Mouse (Mus musculus) midbrain, embryonic 14.5 days (tissue): ENCODE data around the gene Ncl. TPM values are rescaled to one million over a fixed set of nuclear protein-coding genes. Genes with fewer than 3 reads are reported as not detected.

Experiments
- ATAC-seq: fragments of 200-750 bp; cut with Nextera tagmentation; 2 replicates; pipeline ENCODE4 v1.8.0; 2017; ENCODE audit warnings: moderate number of reproducible peaks, moderate library complexity; ENCODE audit not compliant: low FRiP score, low TSS enrichment
- DNase-seq: peaks from one replicate; pipeline ENCODE4 v3.0.0-alpha.2; 2015
- H3K27ac ChIP-seq: fragments of 300-500 bp; sonication (generic); replicated peaks from 2 replicates; pipeline ENCODE4 v1.5.1; 2014; ENCODE audit warnings: mild to moderate bottlenecking, low read depth, low read length, moderate library complexity
- H3K27me3 ChIP-seq: fragments of 300-500 bp; sonication (generic); 2 replicates; pipeline ENCODE4 v1.6.1; 2014; ENCODE audit warnings: low read length, control low read depth, mixed read lengths; ENCODE audit not compliant: control insufficient read depth, insufficient read depth
- H3K36me3 ChIP-seq: fragments of 300-500 bp; sonication (generic); 2 replicates; pipeline ENCODE4 v1.6.1; 2014; ENCODE audit warnings: low read length, control low read depth; ENCODE audit not compliant: control insufficient read depth, insufficient read depth
- H3K4me1 ChIP-seq: fragments of 300-500 bp; sonication (generic); 2 replicates; pipeline ENCODE4 v1.6.1; 2014; ENCODE audit warnings: mild to moderate bottlenecking, antibody characterized with exemption, low read length, control low read depth; ENCODE audit not compliant: control insufficient read depth, insufficient read depth
- H3K4me2 ChIP-seq: fragments of 300-500 bp; sonication (generic); 2 replicates; pipeline ENCODE4 v1.6.1; 2014; ENCODE audit warnings: mild to moderate bottlenecking, low read length, moderate library complexity
- H3K4me3 ChIP-seq: fragments of 300-500 bp; sonication (generic); replicated peaks from 2 replicates; pipeline ENCODE4 v1.5.1; 2014; ENCODE audit warnings: low read depth, low read length
- H3K9ac ChIP-seq: fragments of 300-500 bp; sonication (generic); replicated peaks from 2 replicates; pipeline ENCODE4 v1.6.1; 2014; ENCODE audit warnings: mild to moderate bottlenecking, low read length, moderate library complexity
- H3K9me3 ChIP-seq: fragments of 300-500 bp; sonication (generic); 2 replicates; pipeline ENCODE4 v1.6.1; 2016; ENCODE audit warnings: low read length, control low read depth, mixed read lengths; ENCODE audit not compliant: control insufficient read depth
- WGBS: fragments of 180-500 bp; shearing (Covaris S2); extraction: QIAGEN DNeasy Blood & Tissue Kit; methylation state at CpG from one replicate; pipeline ENCODE4 v1.1.7; 2014; 5-methylcytosine and 5-hydroxymethylcytosine counted together
- microRNA-seq: library from miRNA; unstranded; fragments of <30 nt; microRNA quantifications from one replicate; pipeline ENCODE4, GENCODE M21; 2016
- polyA plus RNA-seq: library from polyadenylated mRNA; unstranded; fragments of >200 nt; fragmentation: Nextera tagmentation; extraction: Ambion mirVana; gene quantifications from 2 replicates; pipeline ENCODE4 v1.2.1, GENCODE M21; 2014

Ncl gene
- polyA plus RNA-seq, 1 experiment from 2014 or later: 154 TPM

GRCm38 (mm10) chr1:86303873-86304250, 55.3 kb downstream of the Ncl start:
- peaks cover 23% of the 10 kb centered on the region for H3K27me3 ChIP-seq
- no peaks in the 10 kb centered on the region for H3K36me3 ChIP-seq
- no peaks in the 10 kb centered on the region for H3K4me1 ChIP-seq
- H3K9ac ChIP-seq: peak overlapping the region; percentile 65
- H3K4me3 ChIP-seq: peak overlapping the region; percentile 59
- DNase-seq (no peak), ATAC-seq (0 out of 2 replicates have a peak, but pooled peaks have one; percentile 19)
- no peak overlapping the region for H3K27ac ChIP-seq
- H3K9me3 ChIP-seq: no peaks in the 10 kb centered on the region
- WGBS: 2% methylated on average over 16 of the region's 16 CpGs
- H3K4me2 ChIP-seq: peak overlapping the region; percentile 98

DNA sequence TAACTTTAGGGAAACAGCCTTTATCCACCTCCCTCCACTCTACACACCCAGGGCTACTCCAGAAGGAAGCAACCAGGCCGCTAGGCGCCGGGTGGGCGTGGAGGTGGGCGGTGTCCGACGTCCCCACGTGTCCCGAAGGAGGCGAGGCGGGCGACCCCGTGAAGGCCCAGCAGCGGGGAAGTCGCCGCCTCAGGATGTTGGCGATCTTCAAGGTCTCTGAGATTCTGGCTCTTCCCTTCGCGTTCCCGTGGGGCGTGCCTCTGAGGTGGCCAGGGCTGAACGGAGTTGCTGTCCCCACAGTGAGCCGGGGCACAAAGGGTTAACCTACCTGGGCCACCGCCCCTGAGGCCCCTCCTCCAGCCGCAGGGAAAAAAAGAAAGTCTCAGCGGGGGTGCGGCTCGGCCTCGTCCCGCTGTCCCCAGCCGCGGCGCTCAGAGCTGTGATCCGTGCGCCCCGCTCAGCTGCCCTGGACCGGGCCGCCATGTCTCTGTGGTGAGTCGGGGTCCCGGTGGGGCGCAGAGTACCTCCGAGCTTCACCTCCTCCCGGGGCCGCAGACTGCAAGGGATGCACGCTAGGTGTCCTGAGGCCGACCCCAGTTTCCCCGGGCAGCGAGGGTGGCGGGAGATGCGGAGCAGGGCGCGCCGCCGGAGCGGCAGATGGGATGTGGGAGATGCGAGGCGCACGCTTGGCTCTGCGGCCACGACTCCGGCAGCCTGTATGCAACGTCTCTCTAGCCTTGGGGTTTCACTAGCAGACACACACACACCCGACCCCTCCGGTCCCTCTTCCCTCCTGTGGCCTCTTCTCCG, 55.9 kb downstream of the Ncl start:
- H3K27ac ChIP-seq: no peak overlapping the region
- DNase-seq (peak; percentile 73), ATAC-seq (peak; percentile 74)
- no peaks in the 10 kb centered on the region for H3K4me1 ChIP-seq
- H3K4me2 ChIP-seq: peak overlapping the region; percentile 98
- no peaks in the 10 kb centered on the region for H3K36me3 ChIP-seq
- H3K4me3 ChIP-seq: peak overlapping the region; percentile 59
- peak overlapping the region; percentile 65 for H3K9ac ChIP-seq
- peaks cover 23% of the 10 kb centered on the region for H3K27me3 ChIP-seq
- no peaks in the 10 kb centered on the region for H3K9me3 ChIP-seq
- under 1% methylated on average over 65 of the region's 65 CpGs for WGBS

DNA sequence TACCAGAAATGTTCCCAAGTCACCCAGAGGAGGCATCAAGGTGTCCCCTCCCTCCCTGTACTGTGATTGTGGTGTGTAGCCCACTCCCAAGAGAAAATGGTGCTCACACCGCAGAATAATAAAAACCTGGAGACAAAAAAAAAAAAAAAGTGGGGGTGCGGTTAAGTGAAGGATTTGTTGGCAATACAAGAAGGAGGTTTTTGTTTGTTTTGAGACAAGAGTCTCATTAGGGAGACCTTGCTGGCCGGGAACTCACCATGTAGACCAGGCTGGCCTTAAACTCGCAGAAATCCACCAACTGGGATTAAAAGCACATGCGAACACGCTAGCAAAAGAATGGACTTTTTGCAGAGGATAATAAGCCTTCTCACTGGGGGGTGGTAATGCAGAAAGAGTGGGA, 56.7 kb downstream of the Ncl start, which contains the start of gene B3gnt7:
Gene B3gnt7, plus strand, starts transcription at position 301 of the 400 bp plus-strand sequence.
- Histone ChIP-seq H3K4me3 (peak within 1 kb of the TSS; percentile 59), H3K27ac (no peak within 1 kb of the TSS), H3K4me1 (no peaks in the 10 kb centered on the region), H3K9ac (peak within 1 kb of the TSS; percentile 65), H3K36me3 (no peaks in the 10 kb centered on the region), H3K27me3 (peaks cover 23% of the 10 kb centered on the region), H3K4me2 (peak within 1 kb of the TSS; percentile 98), H3K9me3 (no peaks in the 10 kb centered on the region)
- no peak for DNase-seq
- WGBS: 24% methylated on average over 6 of the region's 6 CpGs
- ATAC-seq: no peak

DNA sequence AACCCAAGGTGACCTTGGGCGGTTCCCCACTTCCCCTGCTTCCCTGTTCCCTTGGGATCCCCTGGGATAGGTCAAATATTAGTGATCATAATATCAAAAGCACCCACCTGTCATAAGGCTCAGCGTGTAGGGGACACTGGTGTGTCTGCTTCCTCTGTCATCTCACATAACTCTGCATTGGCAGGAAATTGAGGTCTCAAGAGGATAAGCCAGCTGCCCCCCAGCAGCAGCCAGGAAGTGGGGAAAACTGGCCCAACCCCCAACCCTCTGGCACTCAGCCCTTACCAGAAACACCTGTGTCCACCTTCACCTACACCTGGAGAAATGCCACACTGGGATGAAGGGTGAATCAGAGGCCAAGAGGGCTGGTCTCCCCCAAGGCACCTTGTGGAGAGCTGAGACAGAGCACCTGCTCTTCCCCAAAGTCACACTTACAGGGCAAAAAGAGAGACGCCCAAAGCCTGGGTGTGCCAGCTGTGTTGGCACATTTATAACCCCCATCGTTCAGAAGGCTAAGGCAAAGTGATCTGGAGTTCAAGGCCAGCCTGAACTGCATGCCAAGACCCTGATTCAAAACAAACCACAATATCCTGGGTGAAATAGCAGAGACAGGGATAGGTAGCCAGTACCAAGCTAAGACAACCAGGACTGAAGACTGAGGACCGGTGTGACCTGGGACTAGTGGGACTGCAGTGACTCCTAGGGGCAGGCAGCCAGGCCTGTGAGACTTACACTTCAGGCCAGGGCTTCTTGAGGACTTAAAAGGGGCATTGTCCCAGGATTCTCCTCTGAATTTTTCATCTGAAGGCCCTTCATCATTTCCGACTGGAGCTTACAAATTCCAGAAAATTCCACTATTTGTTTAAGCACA, 57.7 kb downstream of the Ncl start:
- Histone ChIP-seq H3K9ac (no peak overlapping the region), H3K36me3 (no peaks in the 10 kb centered on the region), H3K9me3 (no peaks in the 10 kb centered on the region), H3K4me1 (no peaks in the 10 kb centered on the region), H3K27ac (no peak overlapping the region), H3K27me3 (peaks cover 23% of the 10 kb centered on the region), H3K4me2 (no peak overlapping the region), H3K4me3 (no peak overlapping the region)
- ATAC-seq (no peak), DNase-seq (no peak)
- WGBS: 55% methylated on average over 6 of the region's 6 CpGs

GRCm38 (mm10) chr1:86300731-86301130, 58.5 kb downstream of the Ncl start:
- no peak for DNase-seq
- H3K4me3 ChIP-seq: no peak overlapping the region
- 52% methylated on average over 7 of the region's 7 CpGs for WGBS
- H3K9ac ChIP-seq: no peak overlapping the region
- H3K4me1 ChIP-seq: no peaks in the 10 kb centered on the region
- peaks cover 23% of the 10 kb centered on the region for H3K27me3 ChIP-seq
- H3K36me3 ChIP-seq: no peaks in the 10 kb centered on the region
- no peak for ATAC-seq
- no peak overlapping the region for H3K27ac ChIP-seq
- H3K9me3 ChIP-seq: no peaks in the 10 kb centered on the region
- H3K4me2 ChIP-seq: no peak overlapping the region

DNA sequence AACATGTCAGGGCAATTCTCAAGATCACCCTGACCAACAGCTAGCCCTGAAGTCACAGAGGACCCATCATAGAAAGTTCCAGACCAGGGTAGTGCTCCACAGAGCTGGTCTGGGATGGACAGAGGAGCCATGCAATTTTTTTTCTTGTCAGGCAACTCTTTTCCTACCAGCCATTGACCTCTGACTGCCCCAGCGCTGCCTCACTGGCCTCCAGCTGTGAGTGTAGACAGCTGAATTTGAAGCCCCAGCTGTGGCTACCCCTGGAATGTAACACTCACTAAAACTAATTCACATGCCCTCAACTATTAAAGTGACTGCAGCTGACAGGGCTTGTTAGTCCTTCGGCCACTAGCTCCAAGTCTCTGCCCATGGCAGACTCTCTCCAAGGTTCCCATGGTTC, 59.1 kb downstream of the Ncl start:
- ATAC-seq: no peak
- peaks cover 21% of the 10 kb centered on the region for H3K27me3 ChIP-seq

More for the DNA sequence above, 59.1 kb downstream of the Ncl start:
- no peak overlapping the region for H3K4me3 ChIP-seq
- H3K4me1 ChIP-seq: no peaks in the 10 kb centered on the region
- H3K9ac ChIP-seq: no peak overlapping the region
- 27% methylated on average over 2 of the region's 2 CpGs for WGBS
- no peaks in the 10 kb centered on the region for H3K9me3 ChIP-seq
- H3K4me2 ChIP-seq: no peak overlapping the region
- H3K27ac ChIP-seq: no peak overlapping the region
- DNase-seq: no peak
- no peaks in the 10 kb centered on the region for H3K36me3 ChIP-seq

Small RNA genes within 50 kb of the gene (microRNA-seq; reads per million reads assigned to microRNA genes)
- gene mmu-mir-3535: 138 reads per million, percentile 60 among the genes with 10 or more reads in this experiment

Other genes starting within 250 kb of the Ncl start
- 0.24 and 0.59 TPM in 2 replicates for gene Htr2b, start 247.4 kb downstream of the Ncl start, polyA plus RNA-seq
- gene Gm21972, start 225.8 kb downstream of the Ncl start, polyA plus RNA-seq: 0.50 and 0.62 TPM in 2 replicates
- 29.1 and 37.8 TPM in 2 replicates for gene Armc9, start 204.6 kb downstream of the Ncl start, polyA plus RNA-seq
- gene B3gnt7, start 56.6 kb downstream of the Ncl start, polyA plus RNA-seq: 5.9 and 7.0 TPM in 2 replicates
- not detected in 2 replicates for gene Nmur1, start 66.8 kb upstream of the Ncl start, polyA plus RNA-seq
- not detected in 2 replicates for gene Tex44, start 66.9 kb upstream of the Ncl start, polyA plus RNA-seq
- 2,168 and 2,208 TPM in 2 replicates for gene Ptma, start 167.3 kb upstream of the Ncl start, polyA plus RNA-seq
- 89.1 and 99.2 TPM in 2 replicates for gene Pde6d, start 223.2 kb upstream of the Ncl start, polyA plus RNA-seq
- gene Cops7b, start 223.5 kb upstream of the Ncl start, polyA plus RNA-seq: 55.6 and 56.7 TPM in 2 replicates